Mouse (Mus musculus): ENCODE measurements around the gene Eme1.
A peak's percentile ranks its signal among the peaks of the same experiment; 100 is the strongest.

Eme1 gene

DNA sequence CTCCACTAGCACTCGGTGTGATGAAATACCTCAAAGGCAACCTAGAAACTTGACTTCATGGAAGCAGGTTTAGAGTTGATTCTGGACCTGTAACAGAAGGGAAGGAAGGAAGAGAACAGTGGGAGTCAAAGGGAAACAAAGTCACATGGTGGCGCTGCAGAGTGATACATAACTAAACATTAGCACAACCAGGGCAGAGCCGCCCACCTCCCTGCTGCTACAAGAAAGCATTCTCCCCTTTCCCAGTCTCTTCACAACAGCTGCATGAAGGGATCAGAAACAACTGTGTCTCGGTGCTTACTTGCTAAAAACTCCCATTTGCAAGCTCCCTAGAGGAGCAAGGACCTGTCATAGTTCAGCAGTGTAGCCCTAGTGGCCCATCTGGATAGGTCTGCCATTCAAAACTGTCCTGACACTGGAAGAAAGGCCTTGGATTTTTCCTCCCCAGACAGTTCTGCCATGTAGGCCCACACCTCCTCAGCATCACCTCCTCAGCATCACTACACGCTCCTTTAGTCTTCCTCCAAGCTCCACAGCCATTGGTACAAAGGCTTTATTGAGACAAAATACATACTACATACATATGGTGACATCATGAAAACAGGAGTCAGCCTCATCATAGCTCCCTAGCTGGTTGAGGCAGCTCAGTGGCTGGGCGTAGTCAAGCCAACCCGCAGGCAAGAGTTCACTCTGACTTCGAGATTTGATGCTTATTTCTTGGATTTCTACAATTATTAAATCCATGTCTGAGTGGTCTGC is 9.1 kb downstream of the Eme1 start:
- no peak for DNase-seq

DNA sequence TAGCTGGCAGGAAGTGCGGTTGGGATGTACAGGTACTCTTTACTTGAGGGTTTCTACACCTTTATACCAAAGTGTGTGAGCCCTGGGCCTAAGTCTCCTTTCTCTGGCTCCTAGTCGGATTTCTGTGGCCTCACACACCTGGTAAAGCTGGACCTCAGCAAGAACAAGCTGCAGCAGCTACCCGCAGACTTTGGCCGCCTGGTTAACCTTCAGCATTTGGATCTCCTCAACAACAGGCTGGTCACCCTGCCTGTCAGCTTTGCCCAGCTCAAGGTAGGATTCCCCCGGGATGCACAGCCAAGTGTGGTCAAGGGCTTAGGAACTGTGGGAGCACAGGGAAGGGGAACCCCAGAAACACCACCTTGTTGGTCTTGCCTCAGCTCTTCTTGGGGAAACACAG is 19.3 kb downstream of the Eme1 start:
- DNase-seq, result no peak

DNA sequence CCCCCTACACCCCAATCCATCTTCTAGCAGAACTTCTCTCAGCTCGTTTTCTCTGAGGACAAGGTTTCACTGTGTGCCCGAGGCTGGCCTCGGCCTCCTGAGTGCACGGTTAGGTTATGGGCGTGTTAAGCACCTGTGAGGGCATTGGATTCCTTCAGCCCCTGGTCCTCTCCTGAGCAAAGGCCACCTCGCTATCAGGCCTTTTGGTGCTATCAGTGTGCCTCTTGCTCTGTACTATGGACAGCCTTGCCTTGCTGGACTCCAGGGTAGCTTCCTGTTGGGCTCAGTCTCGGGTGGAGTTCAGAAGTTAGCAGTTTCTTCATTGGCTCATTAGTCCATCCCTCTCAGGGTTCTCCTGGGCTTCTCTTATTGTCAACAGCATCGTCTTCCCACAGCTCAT is 20.8 kb downstream of the Eme1 start:
- no peak for DNase-seq

DNA sequence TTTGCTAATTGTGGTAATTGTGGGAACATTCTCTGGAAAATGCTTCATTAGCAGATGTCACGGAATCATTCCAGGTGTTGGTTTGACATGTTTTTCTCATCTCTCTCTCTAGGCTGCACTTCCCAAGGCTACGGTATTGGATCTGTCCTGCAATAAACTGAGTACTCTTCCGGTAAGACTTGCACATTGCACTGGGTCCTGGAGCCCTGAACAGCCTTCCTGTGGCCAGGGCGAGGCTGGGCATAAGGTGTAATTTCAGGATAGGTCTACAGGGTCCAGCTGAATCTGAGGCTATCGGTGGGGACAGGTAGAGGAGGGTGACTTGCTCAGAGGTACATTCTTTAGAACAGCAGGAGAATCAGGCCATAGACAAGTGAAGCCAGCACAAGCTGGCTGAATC is 21.8 kb downstream of the Eme1 start:
- DNase-seq, result no peak

DNA sequence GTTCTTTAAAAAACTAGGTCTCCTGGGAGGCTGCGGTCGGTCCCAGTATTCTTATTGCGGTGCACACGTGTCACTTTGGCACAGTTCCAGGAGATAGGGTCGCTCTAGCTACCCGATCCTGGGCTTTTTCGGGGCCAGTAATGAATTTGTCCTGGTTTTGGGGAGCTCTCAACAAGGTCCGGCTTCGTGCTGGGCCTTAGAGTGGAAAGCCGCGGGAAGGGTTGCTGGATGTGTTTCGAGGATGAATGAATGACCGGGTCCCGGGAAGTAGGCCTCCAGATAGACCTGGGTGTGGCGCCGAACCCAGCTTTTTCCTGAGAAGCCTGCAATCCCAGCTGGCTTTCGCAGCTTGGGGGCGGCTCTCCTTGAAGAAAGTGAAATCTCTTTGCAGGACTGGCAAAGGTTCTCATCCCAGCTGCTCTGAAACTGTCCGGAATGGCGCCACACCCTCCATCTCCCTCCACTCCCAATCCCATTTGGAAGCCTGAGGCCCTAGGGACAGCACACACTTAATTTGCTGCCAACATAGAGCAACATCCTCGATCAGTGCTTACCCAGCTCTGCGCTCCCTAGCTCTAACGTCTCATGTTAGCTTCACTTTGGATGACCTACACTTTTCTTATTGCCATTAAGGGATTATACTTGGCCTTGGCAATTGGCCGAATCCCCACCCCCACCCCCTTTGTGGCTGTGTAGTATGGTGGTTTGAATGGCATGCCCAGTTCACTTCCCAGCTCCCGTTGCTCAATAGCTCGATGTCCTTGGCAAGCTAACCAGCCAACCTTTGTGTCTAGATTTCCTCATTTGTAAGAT is 23.4 kb downstream of the Eme1 start:
- DNase-seq, result peak; percentile 36

DNA sequence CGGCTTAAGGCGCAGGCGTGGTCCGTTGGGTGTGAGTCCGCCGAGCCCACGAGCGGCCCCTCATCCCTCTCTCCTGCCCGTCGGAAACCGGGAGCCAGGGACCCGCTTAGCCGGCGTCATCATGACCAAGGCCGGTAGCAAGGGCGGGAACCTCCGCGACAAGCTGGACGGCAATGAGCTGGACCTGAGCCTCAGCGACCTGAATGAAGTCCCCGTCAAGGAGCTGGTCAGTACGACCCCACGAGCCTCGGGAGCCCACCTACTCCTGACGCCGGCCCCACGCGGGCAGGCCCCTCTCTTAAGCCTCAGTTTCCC is 23.9 kb downstream of the Eme1 start:
- DNase-seq, result no peak

DNA sequence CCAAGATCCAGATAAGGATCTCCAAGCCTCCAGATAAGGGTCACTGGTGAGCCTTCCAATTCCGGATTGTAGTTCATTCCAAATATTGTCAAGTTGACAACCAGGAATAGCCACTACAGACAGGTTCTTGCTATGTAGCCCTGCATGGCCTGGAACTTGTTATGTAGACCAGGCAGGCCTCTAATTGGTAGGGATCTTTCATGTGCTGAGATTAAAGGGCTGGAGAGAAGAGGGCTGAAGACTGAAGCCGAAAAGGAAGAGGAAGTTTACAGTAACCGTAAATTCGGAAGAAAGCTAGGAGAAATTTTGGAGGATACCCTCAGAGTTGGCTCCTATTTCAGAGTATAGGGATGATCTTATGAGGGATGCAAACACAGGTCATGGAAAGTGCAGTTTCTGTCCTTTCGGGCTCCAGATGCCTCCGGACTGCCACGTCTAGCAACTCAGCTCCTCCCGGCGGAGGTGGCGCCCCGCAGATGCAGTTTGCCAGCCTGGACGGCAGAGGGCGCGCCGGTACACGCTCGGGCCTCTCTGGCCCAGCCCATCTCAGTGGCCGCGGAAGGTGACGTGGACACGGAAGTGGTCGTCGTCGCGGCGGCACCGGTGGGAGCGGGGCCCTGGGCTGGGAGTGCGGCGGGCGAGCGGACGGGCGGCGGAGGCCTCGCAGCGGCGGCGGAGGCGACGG is 24.4 kb downstream of the Eme1 start, which contains the start of gene Lrrc59:
Gene Lrrc59 (plus strand): TSS at position 569 of the 685 bp plus-strand sequence.
- DNase-seq, result peak; percentile 93

DNA sequence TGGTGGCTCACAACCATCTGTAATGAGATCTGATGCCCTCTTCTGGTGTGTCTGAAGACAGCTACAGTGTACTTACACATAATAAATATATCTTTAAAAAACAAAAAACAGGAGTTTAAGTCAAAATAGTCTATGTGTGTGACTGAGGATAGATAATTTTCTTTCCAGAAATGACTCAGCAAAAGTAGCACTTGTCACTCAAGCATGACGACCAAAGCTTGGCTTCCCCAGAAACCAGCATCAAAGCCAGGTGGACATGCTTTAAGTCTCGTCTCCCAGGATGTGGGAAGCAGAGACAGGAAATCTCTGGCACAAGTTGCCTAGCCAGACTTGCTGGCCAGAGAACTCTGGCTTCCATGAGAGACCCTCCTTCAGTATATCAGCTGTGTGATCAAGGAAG is 31.6 kb downstream of the Eme1 start:
- no peak for DNase-seq

DNA sequence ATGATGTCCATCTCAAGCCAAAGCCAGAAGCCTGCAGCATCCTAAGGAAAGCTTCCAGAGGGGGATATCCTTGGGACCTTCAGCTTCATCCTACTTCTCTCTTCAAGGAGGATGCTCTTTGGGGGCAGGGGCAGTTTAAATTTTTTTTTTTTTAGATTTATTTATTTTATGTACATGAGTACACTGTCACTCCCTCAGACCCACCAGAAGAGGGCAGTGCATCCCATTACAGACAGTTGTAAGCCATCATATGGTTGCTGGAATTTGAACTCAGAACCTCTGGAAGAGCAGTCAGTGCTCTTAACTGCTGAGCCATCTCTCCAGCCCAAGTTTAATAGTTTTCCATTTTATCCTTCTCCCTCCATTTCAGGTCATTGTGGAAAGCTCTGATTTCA is 32.3 kb downstream of the Eme1 start:
- DNase-seq, result no peak

DNA sequence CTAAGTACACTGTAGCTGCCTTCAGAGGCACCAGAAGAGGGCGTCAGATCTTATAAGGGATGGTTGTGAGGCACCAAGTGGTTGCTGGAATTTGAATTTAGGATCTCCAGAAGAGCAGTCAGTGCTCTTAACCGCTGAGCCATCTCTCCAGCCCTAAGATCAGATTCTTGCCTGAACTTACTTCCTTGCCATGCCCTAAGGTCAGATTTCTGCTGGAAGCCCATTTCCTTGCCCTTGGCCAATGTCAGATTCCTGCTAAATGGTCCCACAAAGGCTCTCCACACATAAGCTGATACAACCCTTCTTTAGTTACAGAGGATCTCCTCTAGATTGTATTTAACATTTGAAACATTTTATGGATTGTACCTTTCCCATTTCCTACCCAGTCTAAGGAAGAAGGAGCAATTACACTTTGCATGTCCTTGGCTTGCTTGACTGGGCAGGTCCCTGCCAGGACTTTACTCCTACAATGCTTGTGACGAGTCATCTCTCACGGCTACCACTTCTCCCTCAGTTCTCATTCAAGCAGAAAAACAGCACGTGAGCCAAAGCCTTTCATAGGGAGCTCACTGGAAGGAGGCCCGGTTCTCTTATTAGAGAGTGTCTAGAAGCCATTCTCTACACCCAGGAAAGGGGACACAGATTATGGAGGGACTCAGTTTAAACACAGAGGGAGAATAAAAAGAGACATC is 32.9 kb downstream of the Eme1 start:
- no peak for DNase-seq

DNA sequence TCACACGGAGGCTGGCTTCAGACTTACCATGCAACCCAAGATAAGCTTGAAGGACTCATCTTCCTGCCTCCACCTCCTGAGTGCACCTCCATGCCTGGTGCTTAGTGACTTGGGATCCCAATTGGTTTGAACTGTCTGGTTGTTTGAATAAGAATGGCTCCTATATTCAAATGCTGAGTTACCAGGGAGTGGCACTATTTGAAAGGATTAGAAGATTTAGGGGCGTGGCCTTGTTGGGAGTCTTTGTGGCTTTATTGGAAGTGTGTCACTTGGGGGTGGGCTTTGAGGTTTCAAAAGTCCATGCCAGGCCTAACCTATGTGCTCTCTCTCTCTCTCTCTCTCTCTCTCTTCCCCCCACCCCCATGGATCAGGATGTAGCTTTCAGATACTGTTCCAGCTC is 36.1 kb downstream of the Eme1 start:
- DNase-seq, result no peak

DNA sequence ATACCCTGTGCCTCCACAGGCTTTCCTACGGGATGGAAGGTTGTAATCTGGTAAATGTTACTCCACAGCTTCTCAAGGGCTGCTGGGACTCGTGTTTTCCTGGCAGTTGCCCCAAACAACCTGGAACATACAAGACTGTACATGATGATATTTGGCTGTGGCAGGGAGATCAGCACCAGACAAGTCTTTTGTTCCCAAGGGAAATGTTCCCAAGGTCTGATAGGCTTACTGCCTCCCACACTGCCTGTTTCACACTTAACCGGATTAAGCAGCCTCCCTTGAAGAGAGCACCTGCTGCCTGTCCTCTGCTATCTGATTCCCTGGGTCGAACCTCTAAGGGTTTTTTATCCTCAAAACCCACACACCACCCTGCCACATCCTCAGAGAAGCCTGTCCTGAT is 38.3 kb downstream of the Eme1 start:
- DNase-seq, result no peak

DNA sequence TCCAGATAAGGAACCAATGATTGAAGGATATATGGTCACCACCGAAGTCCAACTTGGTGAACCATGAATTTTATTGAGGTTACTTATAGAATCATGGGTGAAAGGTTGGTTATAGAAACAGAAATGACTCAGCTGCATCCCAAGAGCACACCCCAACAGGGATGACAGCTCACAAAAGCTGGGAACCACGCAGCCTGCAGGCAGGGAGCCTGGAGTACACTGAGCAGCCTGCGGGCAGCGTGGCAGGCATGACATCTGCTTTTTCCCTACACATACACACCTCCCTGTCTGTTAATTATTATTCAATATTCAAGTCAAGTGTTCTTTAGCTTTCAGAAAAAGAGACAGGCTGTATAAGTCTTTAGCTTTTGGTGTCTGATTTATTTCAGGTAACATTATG is 39.2 kb downstream of the Eme1 start:
- no peak for DNase-seq

DNA sequence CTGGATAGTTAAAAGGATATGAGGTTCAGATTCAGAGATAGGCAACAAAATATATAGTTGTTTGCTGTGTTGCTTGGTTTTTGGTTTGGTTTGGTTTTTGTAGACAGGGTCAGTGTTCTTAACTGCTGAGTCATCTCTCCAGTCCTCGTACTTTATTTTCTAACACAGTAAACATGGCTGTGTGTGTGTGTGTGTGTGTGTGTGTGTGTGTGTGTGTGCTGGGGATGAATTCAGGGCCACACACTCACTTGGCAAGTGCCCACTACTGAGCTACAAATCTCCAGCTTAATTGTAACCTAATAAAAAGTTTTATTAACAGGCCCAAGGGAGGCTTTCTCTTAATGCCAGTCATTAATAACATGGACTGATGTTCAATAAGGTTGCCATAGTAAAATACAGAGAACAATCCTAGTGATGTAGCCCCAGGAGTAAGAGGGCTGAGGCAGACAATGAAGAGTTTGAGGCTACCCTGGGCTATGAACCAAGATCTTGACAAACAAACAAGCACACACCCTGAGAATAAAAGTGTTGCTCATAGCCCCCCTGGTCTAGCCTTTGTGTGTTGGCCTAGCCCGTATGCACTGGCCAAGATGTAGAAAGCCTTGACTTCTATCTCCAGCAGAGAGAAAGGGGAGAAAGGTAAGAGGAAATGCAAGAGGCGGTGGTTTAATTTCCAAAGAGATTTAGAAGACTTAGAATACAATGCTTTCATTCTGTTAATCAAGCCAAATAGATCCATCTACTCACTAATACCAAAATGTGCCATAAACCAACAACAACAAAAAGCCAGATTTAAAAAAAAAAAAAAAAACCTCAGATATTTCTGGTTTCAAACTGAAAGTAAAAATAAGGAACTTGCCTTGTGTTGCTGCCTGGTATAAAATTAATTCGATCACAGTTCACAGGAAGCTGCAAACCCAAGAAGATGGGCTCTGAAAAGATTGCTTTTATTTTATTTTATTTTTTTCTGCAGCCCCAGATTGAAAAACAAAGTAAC is 42.7 kb downstream of the Eme1 start:
- no peak for DNase-seq

DNA sequence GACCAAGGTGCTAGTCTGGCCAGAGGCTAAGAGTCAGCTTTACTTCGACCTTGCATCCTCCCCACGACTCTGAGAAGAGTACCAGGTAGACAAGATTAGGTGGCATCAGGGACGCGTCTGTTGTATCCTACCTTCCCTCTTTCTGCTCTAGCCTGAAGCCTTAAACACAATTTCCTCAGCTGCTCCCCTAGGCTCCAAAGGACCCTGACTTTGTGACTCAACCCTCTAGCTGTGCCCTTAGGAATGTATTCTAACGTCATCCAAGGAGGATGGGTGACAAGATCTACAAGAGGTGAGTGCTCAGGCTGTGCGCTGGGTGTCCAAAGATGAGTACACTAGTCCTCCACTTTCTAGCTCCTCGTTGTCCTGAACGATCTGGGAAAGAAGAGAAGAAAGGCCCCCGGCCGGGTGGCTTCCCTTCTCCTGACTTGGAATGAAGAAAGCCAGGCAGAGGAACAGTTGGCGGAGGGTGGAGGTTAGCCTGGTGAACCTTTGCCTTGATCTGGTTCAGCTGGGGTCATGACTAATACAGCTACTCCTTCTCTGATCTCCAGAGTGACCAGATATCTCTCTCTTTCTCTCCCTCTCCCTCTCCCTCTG is 51.3 kb downstream of the Eme1 start:
- no peak for DNase-seq

DNA sequence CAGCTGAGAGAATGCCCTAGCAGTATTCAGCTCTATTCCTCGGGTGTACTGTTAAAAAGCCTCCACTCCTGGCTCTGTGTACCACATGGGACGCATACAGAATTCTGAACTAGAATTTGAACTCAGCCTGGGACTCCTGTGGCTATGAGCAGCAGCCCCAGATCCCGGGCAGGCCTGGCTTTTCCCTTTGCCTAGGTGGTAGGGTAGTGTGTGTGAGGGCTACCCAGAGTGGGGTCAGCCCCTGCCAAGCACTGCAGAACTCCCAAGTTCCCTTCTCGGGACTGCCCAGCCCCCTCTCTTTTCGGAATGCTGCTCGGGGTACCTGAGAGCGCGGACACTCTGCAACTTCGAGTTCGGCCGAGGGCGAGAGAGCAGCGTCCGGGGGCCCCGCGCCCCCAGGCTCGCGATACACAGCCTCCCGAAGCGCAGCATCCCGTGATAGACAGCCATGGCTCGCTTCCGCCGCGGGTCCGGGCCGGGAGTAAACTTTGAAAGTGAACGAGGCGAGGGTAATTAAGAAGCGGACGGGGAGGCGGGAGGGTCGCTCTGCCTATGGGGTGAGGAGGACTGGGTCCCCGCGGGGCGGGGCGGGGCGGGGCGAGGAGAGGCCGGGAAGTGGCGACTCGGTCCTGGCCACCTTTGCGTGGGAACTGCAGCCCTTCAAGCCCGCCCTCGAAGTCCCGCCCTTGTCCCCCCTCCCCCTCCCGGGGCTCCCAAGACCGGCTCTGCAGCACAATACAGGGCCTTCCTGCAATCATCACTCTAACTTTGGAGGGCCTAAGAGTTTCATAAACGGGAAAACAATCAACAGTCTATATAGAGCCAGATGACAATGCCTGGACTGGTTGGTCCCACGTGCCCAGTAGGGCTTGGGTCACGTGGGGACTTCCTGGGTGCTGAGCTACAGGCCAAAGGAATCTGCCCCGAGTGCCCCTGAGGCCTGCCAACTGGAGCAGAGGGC is 52.2 kb downstream of the Eme1 start, which contains the start of gene Acsf2:
Gene Acsf2 (minus strand): TSS at position 551 of the 961 bp plus-strand sequence.
- peak; percentile 51 for DNase-seq

DNA sequence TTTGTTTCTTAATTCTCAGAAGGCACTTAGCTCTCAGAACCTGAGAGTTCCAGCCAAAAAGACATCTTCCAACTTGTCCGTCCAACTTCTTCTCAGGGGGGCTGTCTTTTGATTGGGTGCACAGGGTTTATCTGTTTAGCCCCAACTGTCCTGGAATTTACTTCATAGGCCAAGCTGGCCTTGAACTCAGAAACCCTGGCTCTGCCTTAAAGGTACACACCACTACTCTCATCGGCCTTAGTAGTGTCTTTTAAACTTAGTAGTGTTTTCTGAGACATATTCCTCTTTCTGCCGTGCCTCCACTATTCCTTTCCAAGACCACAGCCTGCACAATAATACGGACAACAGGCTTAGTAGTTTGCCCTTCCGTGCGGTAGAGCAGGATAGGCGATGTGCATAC is 53.3 kb downstream of the Eme1 start:
- DNase-seq, result no peak

DNA sequence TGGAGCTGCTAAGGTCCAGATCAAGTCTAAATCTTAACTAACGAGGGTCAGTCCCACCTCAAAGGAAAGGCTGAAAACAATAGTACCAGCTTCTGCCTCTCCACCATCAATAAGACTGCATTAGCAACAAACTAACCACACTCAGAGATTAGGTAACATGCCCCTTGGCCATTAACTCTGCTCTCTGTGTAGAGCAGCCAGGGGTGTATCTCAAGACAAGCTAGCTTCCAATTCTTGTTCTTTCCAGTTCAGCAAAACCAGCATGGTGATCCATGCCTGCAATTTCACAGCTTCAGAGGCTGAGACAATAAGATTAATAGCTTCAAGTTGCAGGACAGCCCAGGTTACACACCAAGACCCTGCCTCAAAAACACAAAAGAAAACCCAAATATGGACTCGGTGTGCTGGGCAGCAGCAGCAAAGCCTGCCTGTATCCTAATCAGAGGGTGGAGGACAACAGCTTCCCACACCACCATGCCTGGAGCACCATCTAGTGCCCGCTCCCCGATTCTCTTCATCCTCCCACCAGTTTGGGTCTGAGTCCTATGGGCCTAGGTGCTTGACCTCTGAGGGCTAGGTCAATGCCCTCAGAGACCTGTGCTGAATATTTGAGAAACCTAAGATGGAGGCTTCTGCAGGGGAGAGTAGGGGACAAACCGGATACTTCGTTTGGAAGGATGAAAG is 55.2 kb downstream of the Eme1 start:
- DNase-seq, result no peak

DNA sequence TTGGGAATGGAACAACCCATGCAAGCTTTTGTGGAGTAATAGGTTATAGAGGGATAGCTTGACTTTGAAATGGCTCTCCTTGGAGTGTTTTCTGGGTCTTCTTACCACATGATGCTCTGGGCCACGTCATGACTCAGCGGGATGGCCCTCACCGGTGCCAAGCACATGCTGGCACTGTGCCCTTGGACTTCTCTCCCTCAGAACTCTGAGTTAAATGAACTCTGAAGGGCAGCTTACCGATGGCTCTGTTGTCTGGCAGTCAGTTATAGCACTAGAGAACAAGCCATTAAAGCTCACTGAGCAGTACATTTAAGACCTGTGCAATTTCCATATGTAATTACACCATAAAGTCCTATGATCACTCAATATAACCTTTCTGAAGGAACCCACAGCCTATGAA is 56.4 kb downstream of the Eme1 start:
- peak; percentile 22 for DNase-seq
